Mouse (Mus musculus) heart, embryonic 10.5 days (tissue): Measurements from ENCODE around the gene Msl2. TPM values are rescaled to one million over a fixed set of nuclear protein-coding genes. Genes with fewer than 3 reads are reported as not detected.

Experiments
- DNase-seq: peaks from one replicate; pipeline ENCODE4 v3.0.0-alpha.2; 2017; ENCODE audit warnings: low spot score
- H3K27ac ChIP-seq: fragments of 300-500 bp; sonication (generic); 2 replicates; pipeline ENCODE4 v1.5.1; 2016; ENCODE audit warnings: mild to moderate bottlenecking
- H3K27me3 ChIP-seq: fragments of 300-500 bp; sonication (generic); 2 replicates; pipeline ENCODE4 v1.6.1; 2016; ENCODE audit warnings: mild to moderate bottlenecking; ENCODE audit not compliant: poor library complexity, insufficient read depth, severe bottlenecking
- H3K36me3 ChIP-seq: fragments of 300-500 bp; sonication (generic); 2 replicates; pipeline ENCODE4 v1.6.1; 2016; ENCODE audit warnings: mild to moderate bottlenecking, moderate library complexity
- H3K4me1 ChIP-seq: fragments of 300-500 bp; sonication (generic); 2 replicates; pipeline ENCODE4 v1.6.1; 2016; ENCODE audit warnings: mild to moderate bottlenecking
- H3K4me3 ChIP-seq: fragments of 300-500 bp; sonication (generic); 2 replicates; pipeline ENCODE4 v1.5.1; 2016; ENCODE audit warnings: mild to moderate bottlenecking, moderate library complexity
- H3K9me3 ChIP-seq: fragments of 300-500 bp; sonication (generic); 2 replicates; pipeline ENCODE4 v1.6.1; 2016; ENCODE audit warnings: mild to moderate bottlenecking, moderate library complexity
- WGBS: fragments of 180-500 bp; shearing (Covaris S2); methylation state at CpG from one replicate; pipeline ENCODE4 v1.1.7; 2016; 5-methylcytosine and 5-hydroxymethylcytosine counted together
- polyA plus RNA-seq: library from polyadenylated mRNA; unstranded; fragments of >200 nt; fragmentation: Nextera tagmentation; extraction: Ambion mirVana; gene quantifications from 2 replicates; pipeline ENCODE4 v1.2.1, GENCODE M21; 2016

The Msl2 gene
- 3.2 and 3.7 TPM in 2 replicates for polyA plus RNA-seq

DNA sequence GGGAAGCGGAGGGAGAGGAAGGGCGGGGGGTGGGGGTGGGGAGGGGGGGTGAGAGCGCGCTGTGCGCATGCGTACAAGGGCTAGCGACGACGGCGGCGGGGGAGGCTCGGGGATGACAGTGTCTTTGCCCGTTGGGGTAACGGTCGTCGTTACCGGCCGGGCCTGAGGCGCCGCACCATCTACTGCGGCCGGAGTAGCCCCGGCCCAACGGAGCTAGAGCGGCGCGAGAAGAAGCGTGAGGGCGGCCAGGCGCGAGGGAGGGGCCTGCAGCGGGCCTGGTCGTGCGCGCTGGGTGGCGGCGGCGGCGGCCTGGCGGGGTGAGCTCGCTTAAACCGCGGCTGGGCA is at the start of gene Msl2:
Gene Msl2, plus strand, starts transcription at position 115 of the 345 bp plus-strand sequence.
- H3K27ac ChIP-seq: peak within 1 kb of the TSS; percentile 100
- 2% methylated on average over 23 of the region's 43 CpGs for WGBS
- no peak for DNase-seq
- H3K9me3 ChIP-seq: no peaks in the 10 kb centered on the region
- H3K4me3 ChIP-seq: peak within 1 kb of the TSS; percentile 79
- H3K27me3 ChIP-seq: no peaks in the 10 kb centered on the region
- H3K36me3 ChIP-seq: 0 out of 2 replicates have a peak, but pooled peaks cover 5% of the 10 kb centered on the region
- H3K4me1 ChIP-seq: peaks cover 17% of the 10 kb centered on the region

DNA sequence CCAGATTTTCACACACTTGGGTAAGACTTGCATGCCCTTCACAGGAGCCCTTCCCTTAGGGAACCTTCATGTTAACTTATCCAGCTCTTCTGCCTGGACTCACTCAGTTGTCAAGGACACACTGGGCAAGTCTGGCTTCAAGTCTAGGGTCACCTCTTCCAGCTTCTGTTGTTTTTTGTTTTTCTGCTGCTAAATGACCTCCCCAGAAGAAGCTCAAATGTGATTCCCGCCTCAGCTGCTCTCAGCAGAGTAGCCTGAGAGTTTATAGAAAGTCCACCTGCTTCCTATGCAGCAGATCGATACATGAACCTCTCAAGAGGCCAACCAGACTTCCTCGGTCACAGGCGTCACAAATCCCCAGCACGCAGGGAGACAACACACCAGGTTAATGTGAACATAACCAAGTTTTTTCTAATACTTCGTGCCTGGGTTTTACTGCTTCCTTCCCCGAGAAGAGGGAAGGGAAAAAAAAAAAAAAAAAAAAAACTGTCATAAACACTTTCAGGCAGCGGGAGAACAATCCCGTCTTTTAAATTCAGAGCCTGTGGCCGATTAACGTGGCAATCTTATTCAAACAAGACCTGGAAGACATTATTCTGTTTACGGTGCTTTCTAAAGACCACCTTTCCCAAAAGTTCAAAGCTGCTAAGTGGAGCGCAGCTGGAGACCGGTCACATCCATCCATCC is 40.0 kb upstream of the Msl2 start:
- 9% methylated on average over 14 of the region's 14 CpGs for WGBS
- H3K9me3 ChIP-seq: no peaks in the 10 kb centered on the region
- DNase-seq: no peak

DNA sequence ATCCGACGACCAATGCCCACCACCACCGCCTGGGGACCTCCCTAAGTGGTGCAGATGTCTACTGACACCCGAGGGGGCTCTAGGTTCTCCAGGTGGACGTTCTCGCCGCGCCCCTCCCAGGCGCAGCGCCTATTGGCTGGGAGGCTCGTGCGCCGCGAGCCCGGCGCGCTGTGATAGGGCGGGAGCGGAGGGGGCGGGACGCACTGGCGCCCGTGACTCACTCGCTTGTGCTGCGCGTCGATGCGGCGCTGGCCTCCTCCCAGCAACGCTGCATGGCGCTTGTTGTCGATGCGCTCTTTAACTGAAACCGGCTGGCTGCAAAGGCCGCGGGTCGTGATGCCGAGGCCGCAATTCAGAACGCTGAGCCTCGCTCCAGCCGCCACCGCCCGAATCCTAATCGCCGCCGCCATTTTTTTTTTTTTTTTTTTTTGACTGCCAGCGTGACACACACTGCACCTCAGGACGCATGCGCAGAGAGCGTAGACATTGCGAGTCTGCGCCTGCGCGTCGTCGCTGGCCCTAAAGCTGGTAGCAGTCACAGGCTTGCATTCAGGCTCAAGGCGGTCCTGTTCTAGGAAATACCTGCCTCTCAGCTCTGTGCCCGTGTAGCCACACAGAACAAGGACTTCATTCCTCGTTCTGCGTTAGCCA is 39.3 kb upstream of the Msl2 start, which contains the start of gene Pccb:
Gene Pccb, minus strand, starts transcription at position 451 of the 651 bp plus-strand sequence.
- no peaks in the 10 kb centered on the region for H3K27me3 ChIP-seq
- H3K4me3 ChIP-seq: peak within 1 kb of the TSS; percentile 75
- H3K36me3 ChIP-seq: 0 out of 2 replicates have a peak, but pooled peaks cover 6% of the 10 kb centered on the region
- H3K9me3 ChIP-seq: no peaks in the 10 kb centered on the region
- peak; percentile 97 for DNase-seq
- peaks cover 12% of the 10 kb centered on the region; the same call in 1 of the 2 replicates for H3K4me1 ChIP-seq
- H3K27ac ChIP-seq: peak within 1 kb of the TSS; percentile 97
- 0% methylated on average over 61 of the region's 61 CpGs for WGBS

More for the DNA sequence above, 40.0 kb upstream of the Msl2 start:
- peak overlapping the region; percentile 97 for H3K27ac ChIP-seq
- H3K4me1 ChIP-seq: peaks cover 12% of the 10 kb centered on the region; the same call in 1 of the 2 replicates
- no peaks in the 10 kb centered on the region for H3K27me3 ChIP-seq
- H3K36me3 ChIP-seq: peaks cover 11% of the 10 kb centered on the region
- peak overlapping the region; percentile 75 for H3K4me3 ChIP-seq

DNA sequence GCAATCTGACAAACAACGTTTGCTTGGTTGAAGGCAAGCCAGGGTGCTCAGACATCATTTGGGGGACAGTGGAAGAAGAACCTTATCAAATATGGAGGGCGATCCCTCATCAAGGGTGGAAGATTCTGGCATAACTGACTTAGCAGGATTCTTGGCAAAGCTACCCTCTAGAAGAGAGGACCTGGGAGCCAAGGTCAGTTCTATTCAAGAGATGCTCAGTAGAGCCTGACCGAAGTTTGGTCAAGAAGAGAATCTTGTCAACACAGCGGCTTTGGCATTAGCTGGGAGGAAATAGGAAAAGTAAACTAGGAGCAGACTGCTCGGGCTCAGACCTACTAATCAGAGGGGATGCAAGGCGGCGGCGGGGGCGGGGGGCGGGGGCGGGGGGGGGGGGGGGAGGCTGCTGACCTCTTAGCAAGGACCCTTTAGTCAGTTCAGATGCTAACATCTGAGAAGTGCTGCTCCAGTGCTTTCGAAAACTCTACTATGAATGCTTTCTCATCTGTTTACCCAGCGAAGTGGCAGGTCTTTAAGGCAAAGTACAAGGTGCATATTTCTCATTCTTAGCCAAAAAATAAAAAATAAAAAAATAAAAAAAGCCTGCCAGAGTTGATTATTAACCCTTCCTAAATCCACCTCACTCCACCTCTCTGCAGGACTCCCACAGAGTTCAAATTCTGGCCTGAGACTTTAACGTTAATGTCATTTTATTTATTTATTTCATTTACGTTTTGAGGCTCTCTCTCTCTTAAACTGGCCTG is 37.9 kb upstream of the Msl2 start:
- 83% methylated on average over 12 of the region's 15 CpGs for WGBS
- Histone ChIP-seq H3K36me3 (0 out of 2 replicates have a peak, but pooled peaks cover 6% of the 10 kb centered on the region), H3K4me3 (no peak overlapping the region), H3K27ac (no peak overlapping the region), H3K9me3 (no peaks in the 10 kb centered on the region), H3K27me3 (no peaks in the 10 kb centered on the region), H3K4me1 (peaks cover 12% of the 10 kb centered on the region; the same call in 1 of the 2 replicates)
- no peak for DNase-seq

DNA sequence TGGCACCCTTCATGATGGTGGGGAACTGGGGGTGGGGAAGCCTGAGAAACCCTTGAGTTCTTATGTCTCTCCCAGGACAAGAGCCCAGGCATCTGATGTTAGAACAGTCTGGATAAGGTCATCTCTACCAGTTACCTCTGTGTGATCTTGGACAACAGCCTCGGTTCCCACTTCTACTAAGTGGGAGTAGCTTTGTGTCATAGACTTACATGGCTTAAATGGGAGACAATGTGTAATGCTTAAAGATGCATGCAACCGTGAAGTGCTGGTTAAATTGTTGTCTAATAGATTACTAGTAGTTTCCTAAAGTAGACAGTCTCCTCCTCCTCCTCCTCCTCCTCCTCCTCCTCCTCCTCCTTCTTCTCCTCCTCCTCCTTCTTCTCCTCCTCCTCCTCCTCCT is 37.0 kb upstream of the Msl2 start:
- H3K4me1 ChIP-seq: peaks cover 12% of the 10 kb centered on the region; the same call in 1 of the 2 replicates
- H3K4me3 ChIP-seq: no peak overlapping the region
- H3K9me3 ChIP-seq: no peaks in the 10 kb centered on the region
- DNase-seq: no peak
- H3K27me3 ChIP-seq: no peaks in the 10 kb centered on the region
- WGBS: 88% methylated on average over 2 of the region's 2 CpGs
- no peak overlapping the region for H3K27ac ChIP-seq
- 0 out of 2 replicates have a peak, but pooled peaks cover 1% of the 10 kb centered on the region for H3K36me3 ChIP-seq

DNA sequence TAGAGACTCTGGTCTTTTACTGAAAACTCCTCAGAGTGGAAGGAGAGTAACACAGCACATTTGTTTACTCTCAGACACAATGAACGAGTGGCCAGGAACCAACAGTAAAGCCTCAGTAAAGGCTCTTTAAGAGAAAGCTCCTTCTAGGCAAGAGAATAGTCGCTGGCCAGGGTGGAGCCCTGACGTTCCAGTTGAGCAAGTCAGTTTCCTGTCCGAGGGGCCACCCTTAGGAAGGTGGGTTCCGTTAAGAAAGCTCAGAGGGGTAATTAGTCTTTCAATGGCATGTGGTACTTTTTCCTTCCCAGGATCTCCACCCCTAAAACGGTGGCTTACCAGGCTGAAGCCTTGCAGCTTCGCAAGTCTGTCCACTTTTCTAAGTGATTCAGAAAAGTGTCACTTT is 36.5 kb upstream of the Msl2 start:
- no peak for DNase-seq
- Histone ChIP-seq H3K9me3 (no peaks in the 10 kb centered on the region), H3K4me3 (no peak overlapping the region), H3K27ac (no peak overlapping the region), H3K4me1 (peaks cover 12% of the 10 kb centered on the region; the same call in 1 of the 2 replicates), H3K27me3 (no peaks in the 10 kb centered on the region), H3K36me3 (no peaks in the 10 kb centered on the region)
- 40% methylated on average over 7 of the region's 7 CpGs for WGBS

DNA sequence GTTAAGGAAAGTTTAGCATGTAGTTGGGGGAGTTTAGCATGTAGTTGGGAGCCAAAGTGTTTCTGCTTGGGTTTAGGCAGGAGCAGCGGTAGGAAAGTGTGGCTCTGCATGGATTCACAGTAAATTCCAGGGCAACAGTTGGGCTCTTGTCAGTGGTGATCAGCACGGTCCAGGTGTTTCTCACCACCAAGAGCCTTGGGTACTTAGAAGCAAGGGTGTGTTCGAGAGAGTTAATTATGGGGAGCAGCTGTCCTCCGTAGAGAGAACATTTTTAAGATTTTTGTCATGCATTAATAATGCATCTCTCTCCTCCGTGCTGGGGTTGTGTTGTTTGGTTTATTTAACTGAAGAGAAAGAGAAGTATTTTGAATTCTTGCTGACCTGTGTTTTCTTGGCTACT is 35.3 kb upstream of the Msl2 start:
- no peak overlapping the region for H3K4me3 ChIP-seq
- H3K36me3 ChIP-seq: no peaks in the 10 kb centered on the region
- peaks cover 8% of the 10 kb centered on the region; the same call in 1 of the 2 replicates for H3K4me1 ChIP-seq
- no peak for DNase-seq
- no peaks in the 10 kb centered on the region for H3K9me3 ChIP-seq
- H3K27ac ChIP-seq: no peak overlapping the region
- 72% methylated on average over 5 of the region's 5 CpGs for WGBS
- H3K27me3 ChIP-seq: no peaks in the 10 kb centered on the region

DNA sequence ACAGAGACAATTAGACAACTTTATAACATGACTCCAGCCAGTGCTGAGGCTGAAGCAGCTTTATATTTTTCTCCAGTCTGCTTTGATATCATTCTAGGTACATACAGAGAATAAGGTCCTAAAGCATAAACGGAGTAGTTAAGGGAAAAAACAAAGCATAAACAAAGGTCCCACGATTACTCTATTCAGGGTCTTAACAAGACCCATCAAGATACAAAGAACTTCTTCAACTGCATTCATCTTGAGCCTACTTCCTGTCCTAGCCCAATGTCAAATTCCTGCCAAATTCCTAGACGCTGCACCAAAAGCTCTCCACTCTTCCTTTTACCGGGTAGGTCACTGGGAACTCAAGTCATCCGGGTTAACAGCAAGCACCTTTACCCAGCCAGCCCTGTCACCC is 32.4 kb upstream of the Msl2 start:
- no peak for DNase-seq
- Histone ChIP-seq H3K4me1 (no peaks in the 10 kb centered on the region), H3K27ac (no peak overlapping the region), H3K9me3 (no peaks in the 10 kb centered on the region), H3K4me3 (no peak overlapping the region), H3K27me3 (no peaks in the 10 kb centered on the region), H3K36me3 (no peaks in the 10 kb centered on the region)
- WGBS: 73% methylated on average over 5 of the region's 5 CpGs

DNA sequence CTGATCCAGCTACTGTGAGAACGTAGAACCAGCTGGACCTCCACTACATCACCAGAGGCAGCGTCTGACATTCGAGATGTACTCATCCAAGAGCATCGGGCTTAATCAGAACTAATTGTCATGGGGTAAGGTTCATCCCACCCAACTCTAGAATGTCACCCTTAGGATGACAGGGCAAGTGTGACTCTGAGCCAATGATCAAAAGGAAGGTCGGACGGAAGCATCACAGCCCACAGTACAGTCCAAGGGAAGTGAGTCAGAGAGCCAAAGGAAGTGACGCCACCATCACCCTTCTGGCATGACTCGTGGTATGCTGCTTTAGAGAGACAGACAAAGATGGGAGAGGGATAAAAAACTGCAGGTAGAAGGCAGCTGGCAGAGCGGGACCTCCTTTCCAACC is 31.7 kb upstream of the Msl2 start:
- WGBS: 73% methylated on average over 9 of the region's 9 CpGs
- no peak for DNase-seq
- Histone ChIP-seq H3K4me3 (no peak overlapping the region), H3K27ac (no peak overlapping the region), H3K4me1 (no peaks in the 10 kb centered on the region), H3K36me3 (no peaks in the 10 kb centered on the region), H3K27me3 (no peaks in the 10 kb centered on the region), H3K9me3 (no peaks in the 10 kb centered on the region)

DNA sequence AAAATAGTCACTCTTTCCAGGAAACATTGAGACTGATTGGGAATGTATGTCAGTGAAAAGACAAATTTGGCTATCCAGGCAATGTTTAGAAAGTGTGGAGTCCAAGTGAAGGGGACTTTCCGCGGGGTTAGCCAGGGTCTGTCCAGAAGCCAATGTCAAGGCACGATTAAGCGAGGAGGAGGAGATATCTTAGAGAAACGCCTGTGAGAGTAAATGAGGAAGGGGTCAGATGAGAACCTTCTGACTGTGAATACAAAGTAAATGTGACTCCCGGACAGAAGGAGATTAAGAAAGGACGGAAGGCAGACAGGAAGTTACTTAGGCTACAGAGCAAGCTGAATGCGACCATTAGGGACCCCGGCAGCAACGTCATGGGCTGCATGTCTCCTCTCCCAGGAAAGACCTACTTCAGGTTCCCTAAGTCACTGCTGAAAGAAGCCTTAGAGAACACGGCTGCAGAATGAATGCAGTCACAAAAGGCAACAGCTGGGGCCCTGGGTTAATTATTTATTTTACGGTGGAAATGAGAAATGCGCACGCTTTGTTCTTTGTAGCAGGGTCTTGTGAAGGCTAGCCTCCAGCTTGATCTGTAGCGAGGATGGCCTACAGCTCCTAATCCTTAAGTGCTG is 28.1 kb upstream of the Msl2 start:
- no peak for DNase-seq
- Histone ChIP-seq H3K27ac (no peak overlapping the region), H3K4me3 (no peak overlapping the region), H3K27me3 (no peaks in the 10 kb centered on the region), H3K9me3 (no peaks in the 10 kb centered on the region), H3K36me3 (no peaks in the 10 kb centered on the region), H3K4me1 (no peaks in the 10 kb centered on the region)
- WGBS: 63% methylated on average over 15 of the region's 15 CpGs

DNA sequence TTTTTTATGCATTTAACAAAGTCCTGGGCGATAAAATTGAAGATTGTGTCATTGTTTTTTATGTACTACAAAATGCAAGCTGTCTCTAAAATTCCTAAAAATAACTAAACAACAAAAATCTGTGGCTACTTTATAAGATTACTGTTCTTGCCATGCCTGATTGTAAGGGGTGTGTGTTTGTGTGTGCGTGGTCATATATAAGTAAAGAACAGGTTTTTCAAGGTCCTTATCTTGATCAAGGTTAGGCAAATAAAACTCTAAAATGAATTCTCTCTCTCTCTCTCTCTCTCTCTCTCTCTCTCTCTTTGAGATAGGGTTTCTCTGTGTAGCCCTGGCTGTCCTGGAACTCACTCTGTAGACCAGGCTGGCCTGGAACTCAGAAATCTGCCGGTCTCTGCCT is 21.9 kb upstream of the Msl2 start:
- no peak for DNase-seq
- H3K27ac ChIP-seq: no peak overlapping the region
- no peaks in the 10 kb centered on the region for H3K36me3 ChIP-seq
- H3K27me3 ChIP-seq: no peaks in the 10 kb centered on the region
- no peaks in the 10 kb centered on the region for H3K4me1 ChIP-seq
- no peak overlapping the region for H3K4me3 ChIP-seq
- no peaks in the 10 kb centered on the region for H3K9me3 ChIP-seq
- WGBS: 89% methylated on average over 3 of the region's 3 CpGs

DNA sequence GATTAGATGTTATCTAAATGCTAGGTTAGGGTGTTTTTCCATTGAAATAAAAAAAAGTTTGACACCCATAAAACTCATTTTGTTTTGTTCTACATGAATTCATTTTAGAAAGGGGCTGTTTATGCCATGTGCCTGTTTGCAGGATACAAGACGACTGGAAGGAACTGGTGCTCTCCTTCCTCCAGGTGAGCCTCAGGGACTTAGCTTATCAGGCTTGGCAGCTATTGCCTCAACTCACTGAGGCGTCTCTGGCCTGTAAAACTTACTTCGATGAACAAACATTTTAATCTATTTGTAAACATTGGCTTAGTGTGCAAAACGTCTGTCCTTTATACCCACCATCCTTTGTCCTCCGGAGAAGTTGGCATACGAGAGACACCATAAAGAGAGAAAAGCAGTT is 21.2 kb upstream of the Msl2 start:
- H3K4me1 ChIP-seq: no peaks in the 10 kb centered on the region
- WGBS: 65% methylated on average over 6 of the region's 6 CpGs
- no peaks in the 10 kb centered on the region for H3K27me3 ChIP-seq
- H3K36me3 ChIP-seq: no peaks in the 10 kb centered on the region
- no peak overlapping the region for H3K27ac ChIP-seq
- no peak for DNase-seq
- H3K9me3 ChIP-seq: no peaks in the 10 kb centered on the region
- H3K4me3 ChIP-seq: no peak overlapping the region
